Mouse (Mus musculus): Measurements from ENCODE around the gene Tmem88. TPM values are rescaled to one million over a fixed set of nuclear protein-coding genes. Genes with fewer than 3 reads are reported as not detected.

Gene Tmem88
- polyA plus RNA-seq, 1 experiment from 2014 or later: 61.3 TPM

DNA sequence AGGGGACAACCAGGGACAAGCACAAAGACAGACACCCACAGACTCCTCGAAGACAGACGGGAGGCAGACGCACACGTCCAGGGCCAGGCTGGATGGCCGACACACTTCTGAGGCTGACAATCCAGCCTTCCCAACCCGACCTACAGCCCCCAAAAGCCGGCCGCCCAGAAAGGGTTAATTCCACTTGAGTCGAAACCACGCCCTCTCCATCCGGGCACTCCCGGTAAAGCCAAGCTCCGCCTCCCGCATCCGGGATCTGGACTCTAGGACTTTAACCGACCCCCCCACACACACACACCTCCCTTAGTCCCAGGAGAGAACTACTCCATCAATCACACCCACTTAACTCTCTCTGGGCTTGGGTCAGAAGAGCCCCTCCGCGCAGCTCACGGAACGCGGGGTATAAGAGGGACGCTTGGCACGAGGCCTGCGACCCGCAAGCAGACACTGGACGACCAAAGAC is 13.1 kb upstream of the Tmem88 start:
- Histone ChIP-seq H3K9me3 (replicated peaks; ENCODE audit: low read length) (no peaks in the 10 kb centered on the region), H3K4me2 (ENCODE audit: low read length) (peak overlapping the region; percentile 98), H3K36me3 (ENCODE audit: insufficient read depth, low read length) (peaks cover 20% of the 10 kb centered on the region), H3K9ac (ENCODE audit: low read depth, low read length) (peak overlapping the region; percentile 86), H3K4me3 (replicated peaks; ENCODE audit: low read depth, low read length) (peak overlapping the region; percentile 82), H3K4me1 (replicated peaks; ENCODE audit: insufficient read depth, low read length) (peaks cover 42% of the 10 kb centered on the region), H3K27me3 (ENCODE audit: insufficient read depth, low read length) (no peaks in the 10 kb centered on the region), H3K27ac (peak overlapping the region; percentile 99)
- under 1% methylated on average over 26 of the region's 26 CpGs for WGBS
- TF ChIP-seq CTCF (IDR thresholded peaks at IDR 0.05; ENCODE audit: low read depth): no peak
- DNase-seq (ENCODE audit: low spot score): peak; percentile 98
- ATAC-seq (replicated peaks; ENCODE audit: low FRiP score, low read depth): peak; percentile 52

DNA sequence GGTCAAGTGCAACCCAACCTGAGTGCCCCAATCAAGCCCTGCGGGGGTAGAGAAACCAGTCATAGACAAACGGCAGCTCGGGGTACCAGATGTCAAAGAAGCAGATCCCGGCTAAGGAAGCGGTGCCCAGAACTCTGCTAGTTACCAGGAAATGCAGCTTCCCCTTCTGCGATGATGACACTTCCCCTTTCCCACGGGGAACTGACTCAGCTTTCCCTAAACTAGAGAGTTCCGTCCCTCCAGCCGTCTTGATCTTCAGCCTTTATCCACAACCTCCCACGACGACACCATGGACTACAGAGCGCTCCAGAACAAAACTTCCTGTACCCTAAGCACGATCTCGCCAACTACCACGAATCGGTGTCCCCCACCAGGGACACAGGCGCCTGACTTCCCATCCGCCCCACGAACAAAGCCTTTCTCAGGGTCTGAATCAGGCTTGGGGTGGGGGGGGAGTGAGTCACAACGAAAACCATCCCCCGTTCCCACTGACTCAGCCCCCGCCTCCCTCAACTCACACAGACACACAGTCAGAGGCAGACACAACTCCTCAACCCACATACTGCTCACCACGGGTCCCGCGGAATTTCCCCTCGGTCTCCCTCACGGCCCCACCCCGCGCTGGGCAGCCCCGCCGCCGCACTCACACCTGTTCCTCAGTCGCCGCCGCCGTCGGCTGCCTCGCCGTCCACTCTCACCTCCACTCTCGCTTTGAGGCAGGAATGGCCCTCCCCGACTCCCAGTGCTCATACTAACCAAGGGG is 12.5 kb upstream of the Tmem88 start:
- H3K4me3 ChIP-seq (replicated peaks; ENCODE audit: low read depth, low read length): peak overlapping the region; percentile 82
- no peaks in the 10 kb centered on the region for H3K27me3 ChIP-seq (ENCODE audit: insufficient read depth, low read length)
- peaks cover 42% of the 10 kb centered on the region for H3K4me1 ChIP-seq (replicated peaks; ENCODE audit: insufficient read depth, low read length)
- no peaks in the 10 kb centered on the region for H3K9me3 ChIP-seq (replicated peaks; ENCODE audit: low read length)
- under 1% methylated on average over 40 of the region's 41 CpGs for WGBS
- DNase-seq (ENCODE audit: low spot score) (peak; percentile 82), ATAC-seq (replicated peaks; ENCODE audit: low FRiP score, low read depth) (peak; percentile 1; the same call in 1 of the 2 replicates)
- TF ChIP-seq CTCF (IDR thresholded peaks at IDR 0.05; ENCODE audit: low read depth): no peak
- H3K36me3 ChIP-seq (ENCODE audit: insufficient read depth, low read length): peaks cover 26% of the 10 kb centered on the region
- peak overlapping the region; percentile 98 for H3K4me2 ChIP-seq (ENCODE audit: low read length)
- H3K27ac ChIP-seq: peak overlapping the region; percentile 99
- peak overlapping the region; percentile 86 for H3K9ac ChIP-seq (ENCODE audit: low read depth, low read length)

DNA sequence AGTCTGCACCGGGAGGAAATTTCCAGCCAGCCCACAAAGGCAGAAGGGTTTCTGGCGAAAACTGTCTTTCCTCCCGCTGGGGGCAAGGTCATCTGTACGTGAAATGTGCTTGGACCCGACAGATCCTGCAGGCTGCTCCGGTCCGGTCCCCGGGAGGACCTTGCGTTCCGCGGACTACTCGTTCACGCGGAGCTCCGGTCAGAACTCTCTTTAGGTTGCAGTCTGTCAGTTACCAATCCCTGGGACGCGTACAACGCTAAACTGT is 11.9 kb upstream of the Tmem88 start:
- H3K4me1 ChIP-seq (replicated peaks; ENCODE audit: insufficient read depth, low read length): peaks cover 40% of the 10 kb centered on the region
- no peaks in the 10 kb centered on the region for H3K27me3 ChIP-seq (ENCODE audit: insufficient read depth, low read length)
- peak overlapping the region; percentile 82 for H3K4me3 ChIP-seq (replicated peaks; ENCODE audit: low read depth, low read length)
- WGBS: 0% methylated on average over 18 of the region's 18 CpGs
- H3K9ac ChIP-seq (ENCODE audit: low read depth, low read length): peak overlapping the region; percentile 86
- H3K27ac ChIP-seq: peak overlapping the region; percentile 99
- peak overlapping the region; percentile 98 for H3K4me2 ChIP-seq (ENCODE audit: low read length)
- TF ChIP-seq CTCF (IDR thresholded peaks at IDR 0.05; ENCODE audit: low read depth): no peak
- no peak for ATAC-seq (replicated peaks; ENCODE audit: low FRiP score, low read depth)
- no peak for DNase-seq (ENCODE audit: low spot score)
- peaks cover 31% of the 10 kb centered on the region for H3K36me3 ChIP-seq (ENCODE audit: insufficient read depth, low read length)
- H3K9me3 ChIP-seq (replicated peaks; ENCODE audit: low read length): no peaks in the 10 kb centered on the region

DNA sequence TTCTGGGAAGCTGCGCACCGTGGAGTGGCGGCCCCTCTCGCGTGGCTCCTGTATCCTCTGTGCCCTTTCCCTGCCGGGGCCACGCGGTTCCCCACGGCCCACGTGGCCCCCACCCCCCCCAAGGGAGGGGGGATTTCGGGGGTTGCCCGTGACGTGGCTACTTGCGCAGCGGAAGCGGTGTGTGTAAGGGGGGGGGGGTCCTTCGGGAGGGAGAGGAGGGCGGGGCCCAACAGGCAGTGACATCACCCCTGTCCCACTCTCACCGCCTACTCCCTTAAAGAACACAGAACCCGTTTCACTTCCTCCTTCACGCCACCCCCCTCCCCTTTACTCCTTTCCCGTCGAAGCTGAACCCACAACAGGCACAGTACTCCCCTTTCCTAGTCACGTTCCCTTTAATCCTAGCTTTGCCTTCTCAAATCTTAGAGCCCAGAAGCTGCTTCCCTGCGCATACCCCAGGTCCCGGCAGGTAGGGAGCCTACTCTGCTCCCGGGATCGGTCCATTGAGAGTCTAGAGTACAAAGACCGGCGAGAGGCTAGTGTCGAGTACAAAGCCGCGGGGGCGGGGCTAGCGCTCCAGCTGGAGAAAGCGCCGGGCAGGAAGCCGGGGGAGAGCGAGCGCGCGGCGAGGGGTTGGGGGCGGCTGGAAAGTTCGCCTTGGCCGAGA is 11.5 kb upstream of the Tmem88 start:
- peak; percentile 93 for DNase-seq (ENCODE audit: low spot score)
- peaks cover 35% of the 10 kb centered on the region for H3K36me3 ChIP-seq (ENCODE audit: insufficient read depth, low read length)

DNA sequence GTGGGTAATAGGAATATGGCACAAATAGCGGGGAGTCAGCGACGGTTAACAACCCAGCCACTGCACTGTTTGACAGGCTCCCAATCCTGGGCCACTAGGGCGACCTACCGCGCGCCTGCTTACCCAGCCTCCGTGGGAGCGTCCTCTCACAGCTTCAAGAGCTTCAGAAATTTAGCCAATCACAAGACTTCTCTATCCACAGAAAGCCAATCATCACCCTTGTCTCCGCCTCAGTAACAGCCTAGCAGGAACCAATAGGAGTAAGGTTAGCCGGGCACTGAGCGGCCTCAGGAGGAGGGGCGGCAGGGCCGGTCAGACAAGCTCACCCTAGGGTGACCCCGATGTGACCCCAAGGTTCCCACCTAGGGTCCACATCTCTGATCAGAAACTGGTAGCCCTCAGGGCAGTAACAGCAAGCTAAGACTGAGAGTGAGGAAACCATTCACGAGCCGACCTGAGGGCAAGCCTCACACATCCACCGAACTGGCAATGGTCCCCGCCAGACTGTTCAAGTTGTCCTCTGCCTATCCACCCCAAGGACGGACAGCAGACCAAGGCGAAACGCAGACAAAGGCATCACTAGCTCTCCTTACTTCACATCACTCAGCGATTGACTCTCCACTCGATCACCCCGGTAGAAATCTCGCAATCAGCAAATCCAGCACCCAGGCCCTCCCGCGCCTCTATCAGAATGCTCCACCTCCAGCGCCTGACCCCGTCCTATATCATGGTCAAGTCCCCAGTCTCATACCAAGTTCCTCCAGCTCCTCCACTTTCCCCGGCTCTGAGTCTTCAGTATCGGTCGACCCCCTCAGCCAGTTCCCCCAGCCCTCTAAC is 10.7 kb upstream of the Tmem88 start:
- Histone ChIP-seq H3K4me3 (replicated peaks; ENCODE audit: low read depth, low read length) (peak overlapping the region; percentile 82), H3K9me3 (replicated peaks; ENCODE audit: low read length) (no peaks in the 10 kb centered on the region), H3K27ac (peak overlapping the region; percentile 99), H3K4me2 (ENCODE audit: low read length) (peak overlapping the region; percentile 98), H3K36me3 (ENCODE audit: insufficient read depth, low read length) (peaks cover 42% of the 10 kb centered on the region), H3K9ac (ENCODE audit: low read depth, low read length) (peak overlapping the region; percentile 86), H3K27me3 (ENCODE audit: insufficient read depth, low read length) (no peaks in the 10 kb centered on the region), H3K4me1 (replicated peaks; ENCODE audit: insufficient read depth, low read length) (peaks cover 29% of the 10 kb centered on the region)
- 0% methylated on average over 33 of the region's 33 CpGs for WGBS
- TF ChIP-seq CTCF (IDR thresholded peaks at IDR 0.05; ENCODE audit: low read depth): 0 out of 2 replicates have a peak, but pooled peaks have one; percentile 18
- ATAC-seq (replicated peaks; ENCODE audit: low FRiP score, low read depth): peak; percentile 62
- peak; percentile 98 for DNase-seq (ENCODE audit: low spot score)

More for the DNA sequence above, 11.5 kb upstream of the Tmem88 start:
- peak overlapping the region; percentile 86 for H3K9ac ChIP-seq (ENCODE audit: low read depth, low read length)
- under 1% methylated on average over 43 of the region's 46 CpGs for WGBS
- peak overlapping the region; percentile 98 for H3K4me2 ChIP-seq (ENCODE audit: low read length)
- H3K4me1 ChIP-seq (replicated peaks; ENCODE audit: insufficient read depth, low read length): peaks cover 36% of the 10 kb centered on the region
- TF ChIP-seq CTCF (IDR thresholded peaks at IDR 0.05; ENCODE audit: low read depth): no peak
- peak overlapping the region; percentile 82 for H3K4me3 ChIP-seq (replicated peaks; ENCODE audit: low read depth, low read length)
- H3K27me3 ChIP-seq (ENCODE audit: insufficient read depth, low read length): no peaks in the 10 kb centered on the region
- peak; percentile 31 for ATAC-seq (replicated peaks; ENCODE audit: low FRiP score, low read depth)
- H3K27ac ChIP-seq: peak overlapping the region; percentile 99
- no peaks in the 10 kb centered on the region for H3K9me3 ChIP-seq (replicated peaks; ENCODE audit: low read length)

DNA sequence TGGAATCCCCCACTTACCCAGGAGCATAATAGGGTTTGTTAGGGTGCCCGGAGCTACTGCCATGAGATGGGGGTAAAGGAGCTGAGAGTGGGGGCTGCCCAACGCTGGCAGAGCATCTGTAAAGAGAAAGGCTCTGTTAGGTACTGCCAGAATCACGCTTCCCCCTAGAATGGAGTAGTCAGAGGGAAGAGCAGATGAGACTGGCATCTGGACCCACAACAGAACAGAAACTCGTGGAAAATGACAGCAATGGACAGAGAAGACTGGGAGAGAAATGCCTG is 9.6 kb upstream of the Tmem88 start:
- no peak overlapping the region for H3K27ac ChIP-seq
- peaks cover 18% of the 10 kb centered on the region for H3K4me1 ChIP-seq (replicated peaks; ENCODE audit: insufficient read depth, low read length)
- H3K9ac ChIP-seq (ENCODE audit: low read depth, low read length): 0 out of 2 replicates have a peak overlapping the region, but pooled peaks have one; percentile 86
- H3K9me3 ChIP-seq (replicated peaks; ENCODE audit: low read length): no peaks in the 10 kb centered on the region
- H3K4me2 ChIP-seq (ENCODE audit: low read length): peak overlapping the region; percentile 98; the same call in 1 of the 2 replicates
- H3K36me3 ChIP-seq (ENCODE audit: insufficient read depth, low read length): peaks cover 49% of the 10 kb centered on the region
- H3K4me3 ChIP-seq (replicated peaks; ENCODE audit: low read depth, low read length): no peak overlapping the region; the same call in 1 of the 2 replicates
- DNase-seq (ENCODE audit: low spot score): no peak
- no peak for ATAC-seq (replicated peaks; ENCODE audit: low FRiP score, low read depth)
- no peak for TF ChIP-seq CTCF (IDR thresholded peaks at IDR 0.05; ENCODE audit: low read depth)
- H3K27me3 ChIP-seq (ENCODE audit: insufficient read depth, low read length): no peaks in the 10 kb centered on the region
- 87% methylated on average over 4 of the region's 4 CpGs for WGBS

All from kidney, postnatal 0 days (tissue).